Mouse (Mus musculus): ENCODE data around the gene Ccdc149.

Gene Ccdc149

DNA sequence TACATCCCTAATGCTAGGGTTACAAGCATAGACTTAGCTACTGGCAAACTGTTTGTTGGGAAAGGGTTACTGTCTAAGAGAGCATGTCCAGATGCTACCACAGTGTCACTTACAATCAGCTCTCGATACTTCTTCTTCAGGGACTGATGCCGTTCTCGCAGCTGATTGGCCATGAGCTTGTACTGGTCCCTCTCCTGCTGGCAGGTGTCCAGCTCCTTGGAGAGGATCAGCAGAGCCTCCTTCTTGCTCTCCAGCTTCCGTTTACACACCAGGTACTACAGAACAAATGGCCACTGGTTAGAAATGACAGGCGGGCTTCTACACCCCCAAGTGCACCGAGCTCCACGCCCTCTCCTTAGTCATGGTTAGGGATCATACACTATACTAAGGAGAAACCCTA is 32.4 kb downstream of the Ccdc149 start:
- no peak for DNase-seq

DNA sequence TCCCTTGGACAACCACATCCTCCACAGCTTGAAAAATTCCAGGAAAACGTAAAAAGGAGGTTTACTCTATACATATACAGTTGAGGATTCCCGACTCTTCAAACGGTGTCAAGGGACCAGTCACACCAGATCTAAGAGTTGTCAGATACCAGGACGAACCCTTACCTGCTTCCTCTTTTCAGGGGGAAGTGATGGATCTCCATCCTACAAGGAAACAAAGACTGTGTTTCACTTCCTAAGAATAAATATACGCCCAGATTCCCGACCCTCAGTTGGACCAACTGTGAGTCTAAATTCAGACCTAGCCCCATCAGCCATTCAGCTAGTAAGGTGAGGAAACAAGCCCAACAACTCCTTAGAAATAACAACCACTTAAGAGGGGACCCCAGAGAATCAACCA is 35.8 kb downstream of the Ccdc149 start:
- no peak for DNase-seq

DNA sequence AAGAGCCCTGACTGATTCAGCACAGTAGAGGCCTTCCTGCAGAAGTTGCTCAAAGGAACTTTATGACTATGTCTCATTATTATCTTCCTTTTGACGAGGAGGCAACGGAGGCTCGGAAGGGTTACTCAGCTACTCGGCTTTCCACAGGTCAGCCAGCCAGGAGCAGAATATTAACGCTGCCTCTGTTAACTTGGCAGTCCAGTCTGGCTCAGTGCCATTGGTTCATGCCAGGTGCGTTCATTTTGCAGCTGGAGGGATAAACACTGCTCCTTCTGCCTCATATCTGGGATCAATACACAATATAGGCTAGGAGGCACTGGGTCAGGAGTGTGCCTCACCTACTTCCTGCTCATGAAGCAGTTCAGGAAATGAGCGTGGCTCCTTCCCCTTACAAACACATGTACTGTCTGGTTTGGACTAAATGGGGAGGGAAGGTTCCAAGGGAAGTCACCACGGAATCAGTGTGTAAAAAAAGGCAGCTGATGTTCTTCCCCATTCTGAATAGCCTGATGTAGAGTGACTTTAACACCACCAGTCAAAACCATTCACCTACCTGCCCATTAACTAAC is 40.0 kb downstream of the Ccdc149 start:
- peak; percentile 3 for DNase-seq

DNA sequence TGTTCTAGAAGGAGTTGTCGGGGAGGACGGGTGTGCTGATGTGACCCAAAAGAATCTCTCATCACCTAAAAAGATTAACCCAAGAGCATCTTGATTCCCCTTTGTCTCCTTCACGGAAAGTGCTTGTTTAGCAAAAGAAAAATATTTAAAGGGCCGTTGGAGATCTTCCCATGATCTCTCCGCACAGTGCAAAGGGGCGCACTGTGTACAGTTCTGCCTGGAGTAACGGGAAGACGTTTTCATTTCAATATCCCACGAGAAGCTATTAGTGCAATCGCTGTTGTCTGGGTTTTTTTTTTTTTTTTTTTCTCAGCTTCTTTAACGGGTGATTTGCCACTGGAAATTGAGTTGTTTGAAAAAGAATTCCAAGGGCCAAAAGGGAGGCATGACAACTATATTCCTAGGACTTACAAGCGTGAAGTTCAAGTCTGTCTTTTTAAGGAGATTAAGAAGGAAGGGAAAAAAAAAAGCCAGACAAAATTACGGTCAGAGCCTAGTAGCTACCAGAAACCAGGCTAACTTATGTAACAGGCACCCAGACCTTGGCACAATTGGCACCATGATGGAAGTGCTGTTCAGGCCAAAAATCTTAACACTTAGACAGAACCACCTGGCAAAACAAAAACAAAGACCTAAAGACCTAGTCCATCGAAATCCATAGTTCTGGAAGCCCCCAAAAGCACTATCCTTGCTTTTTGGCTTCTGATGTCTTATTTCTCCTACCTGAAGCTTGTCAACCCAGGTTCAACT is 41.4 kb downstream of the Ccdc149 start:
- no peak for DNase-seq

DNA sequence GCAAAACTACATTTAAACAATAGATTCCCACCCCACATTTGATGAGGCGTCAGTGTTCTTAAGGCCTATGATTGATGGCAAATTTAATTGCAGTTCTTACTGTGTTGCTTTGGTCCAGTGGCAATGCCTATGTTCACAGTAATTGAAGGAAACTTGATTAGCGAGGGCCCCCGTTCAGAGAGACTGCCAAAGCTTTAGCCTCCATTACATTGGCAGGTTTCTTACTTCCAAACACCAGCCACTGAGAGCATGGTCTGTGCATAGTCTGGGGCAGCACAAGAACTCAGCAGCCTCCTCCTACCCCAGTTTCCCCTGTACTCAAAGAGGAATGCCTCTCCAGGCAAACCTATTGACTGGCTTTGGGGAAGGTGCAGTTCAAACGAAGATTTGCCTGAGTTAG is 42.7 kb downstream of the Ccdc149 start:
- no peak for DNase-seq

DNA sequence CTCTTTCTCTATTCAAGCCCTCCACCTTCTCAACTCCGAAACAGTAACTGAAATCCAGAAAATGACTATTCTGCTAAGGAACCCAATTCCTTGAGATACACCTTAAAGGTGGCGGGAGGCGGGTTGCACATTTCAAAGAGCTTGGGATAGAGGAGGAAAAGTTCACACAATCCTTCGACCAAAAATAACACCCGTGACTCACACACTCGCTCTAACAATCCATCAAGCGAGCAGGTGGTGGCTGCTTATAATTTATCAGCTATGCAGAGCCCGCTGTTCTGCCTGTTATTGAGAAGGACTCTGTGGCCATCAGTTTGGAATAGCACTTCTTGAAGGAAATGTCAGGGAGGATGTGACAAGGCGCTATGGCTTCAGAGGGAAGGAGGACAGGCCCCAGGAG is 45.5 kb downstream of the Ccdc149 start:
- DNase-seq: no peak

DNA sequence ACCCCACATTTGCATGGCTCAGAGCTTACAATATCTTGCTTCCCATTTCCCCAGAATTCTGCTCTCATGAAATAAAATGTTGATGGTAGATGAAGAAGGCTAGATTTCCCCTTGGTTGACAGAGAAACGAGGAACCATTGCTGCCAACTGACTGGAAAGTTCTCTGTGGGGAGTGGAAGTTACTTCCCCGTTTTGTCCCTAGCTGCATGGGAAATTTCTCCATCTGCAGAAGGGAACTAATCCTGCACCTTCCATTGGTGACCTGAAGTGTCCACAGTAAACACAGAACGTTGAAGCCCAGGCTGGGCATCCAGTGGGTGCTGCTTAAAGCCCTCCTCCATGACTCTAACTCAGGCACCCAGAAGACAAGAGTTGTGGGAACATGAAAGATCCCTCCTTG is 47.4 kb downstream of the Ccdc149 start:
- DNase-seq: no peak

DNA sequence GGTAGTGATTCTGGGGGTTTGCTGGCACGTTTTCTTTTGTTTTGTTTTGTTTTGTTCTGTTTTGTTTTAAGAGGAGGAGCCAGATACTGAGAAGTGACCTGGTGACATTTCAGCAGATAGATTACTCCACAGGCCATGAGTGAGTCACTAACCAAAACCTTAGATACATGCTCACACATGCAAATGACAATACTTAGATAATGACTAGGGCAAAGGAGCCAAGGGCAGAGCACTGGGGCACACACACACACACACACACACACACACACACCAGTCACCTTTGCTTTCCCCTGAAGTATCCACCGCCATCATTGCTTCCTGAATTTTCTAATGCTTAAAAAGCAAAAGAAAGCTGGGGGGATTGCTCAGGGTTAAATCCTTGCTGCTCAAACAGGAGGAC is 54.8 kb downstream of the Ccdc149 start:
- no peak for DNase-seq

DNA sequence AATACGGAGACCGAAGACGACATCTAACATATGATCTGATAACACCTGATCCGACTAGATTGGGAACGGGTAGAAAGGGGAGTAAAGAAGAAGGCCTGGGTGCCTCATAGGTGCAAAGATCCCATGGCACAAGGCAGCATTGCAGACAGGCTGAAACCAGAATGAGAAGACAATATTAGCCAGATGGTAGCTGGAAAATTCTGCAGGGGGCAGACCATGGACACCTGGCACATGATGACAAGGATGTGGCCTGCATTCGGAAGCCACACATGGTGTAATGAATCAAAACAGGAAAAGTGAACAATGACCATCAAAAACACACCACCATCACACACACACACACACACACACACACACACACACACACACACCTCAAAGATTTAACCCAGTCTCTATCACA is 55.4 kb downstream of the Ccdc149 start:
- no peak for DNase-seq

DNA sequence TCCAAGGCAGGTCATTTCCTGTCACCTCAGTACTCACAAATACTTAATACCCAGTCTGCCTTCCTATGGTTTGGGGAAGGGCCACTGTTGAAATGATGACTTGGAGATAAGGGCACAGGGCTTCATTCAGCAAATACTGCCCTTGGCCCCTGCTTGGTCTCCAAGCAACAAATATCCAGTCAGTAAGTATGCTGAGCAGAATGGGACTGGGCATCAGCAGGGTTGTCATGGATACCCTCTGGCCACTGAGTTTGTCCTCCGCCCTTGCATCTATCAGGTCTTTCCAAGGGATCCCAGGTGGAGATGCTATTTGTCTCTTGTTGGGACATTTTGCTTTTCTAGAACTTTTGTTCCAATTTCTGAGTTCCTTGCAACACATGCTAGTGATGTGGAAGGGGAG is 56.1 kb downstream of the Ccdc149 start:
- DNase-seq: no peak

DNA sequence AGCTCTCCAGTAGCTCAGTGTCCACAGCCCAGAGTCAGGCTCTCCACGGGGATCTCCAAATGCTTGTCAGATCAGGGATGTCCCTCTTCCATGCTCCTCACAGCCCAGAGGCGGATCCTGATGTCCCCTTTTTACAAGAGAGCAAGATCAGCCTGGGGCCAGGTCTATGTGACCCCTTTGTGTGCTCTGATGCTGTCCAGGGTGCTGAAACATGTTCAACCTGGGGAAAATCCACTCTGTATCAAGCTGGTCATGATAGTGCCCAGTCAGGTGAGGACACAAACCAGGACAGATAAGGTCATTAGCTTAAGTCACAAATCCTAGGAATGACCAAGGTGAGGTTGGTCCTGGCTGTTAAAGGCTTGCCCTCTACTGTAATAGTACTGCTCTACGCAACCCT is 59.8 kb downstream of the Ccdc149 start:
- peak; percentile 25 for DNase-seq

DNA sequence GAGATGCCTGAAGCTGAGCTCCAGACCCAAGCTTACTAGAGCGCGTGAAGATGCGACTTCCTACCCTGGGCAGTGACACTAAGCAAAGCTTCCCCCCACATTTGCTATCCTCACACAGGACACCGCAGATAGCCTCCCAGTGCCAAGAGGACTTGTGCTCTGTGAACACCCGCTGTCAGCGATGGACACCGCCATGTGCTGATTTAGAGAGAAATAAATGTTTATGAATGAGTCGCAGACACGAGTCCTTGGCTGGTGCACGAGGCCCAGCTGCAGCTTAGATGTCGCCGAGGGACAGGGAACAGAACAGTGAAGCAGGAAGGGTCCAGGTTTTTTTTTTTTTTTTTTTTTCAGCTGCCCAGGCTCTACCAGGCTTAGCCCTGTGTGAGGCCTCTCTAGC is 61.1 kb downstream of the Ccdc149 start:
- no peak for DNase-seq

DNA sequence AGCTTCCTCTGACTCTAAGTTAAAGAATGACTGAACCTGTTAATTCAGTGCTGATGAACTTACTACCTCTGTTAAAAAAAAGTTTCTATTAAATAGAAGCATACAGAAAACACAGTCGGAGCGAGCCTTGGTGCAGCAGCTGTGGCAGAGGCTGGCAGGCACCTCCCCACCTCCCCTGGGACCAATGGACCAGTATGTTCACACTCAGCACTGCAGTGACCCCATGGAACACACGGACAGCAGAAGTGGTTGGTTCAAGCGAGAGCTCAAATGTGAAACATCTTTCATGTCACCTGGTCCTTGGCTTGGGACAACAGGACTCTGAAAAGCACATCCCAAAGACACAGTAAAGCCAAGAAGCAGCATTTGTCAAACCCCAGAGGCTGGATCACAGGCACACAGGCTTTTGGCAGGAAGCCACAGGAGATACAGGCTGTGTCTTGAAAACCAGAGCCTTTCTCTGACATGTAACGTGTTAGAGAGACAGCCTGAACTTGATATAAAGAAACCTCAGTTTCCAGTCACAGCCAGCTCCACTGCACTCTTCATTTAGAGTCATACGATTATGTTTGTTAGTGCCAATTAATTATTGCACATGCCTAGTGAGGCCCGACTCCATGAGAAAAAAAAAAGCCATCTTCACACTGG is 62.5 kb downstream of the Ccdc149 start:
- no peak for DNase-seq

DNA sequence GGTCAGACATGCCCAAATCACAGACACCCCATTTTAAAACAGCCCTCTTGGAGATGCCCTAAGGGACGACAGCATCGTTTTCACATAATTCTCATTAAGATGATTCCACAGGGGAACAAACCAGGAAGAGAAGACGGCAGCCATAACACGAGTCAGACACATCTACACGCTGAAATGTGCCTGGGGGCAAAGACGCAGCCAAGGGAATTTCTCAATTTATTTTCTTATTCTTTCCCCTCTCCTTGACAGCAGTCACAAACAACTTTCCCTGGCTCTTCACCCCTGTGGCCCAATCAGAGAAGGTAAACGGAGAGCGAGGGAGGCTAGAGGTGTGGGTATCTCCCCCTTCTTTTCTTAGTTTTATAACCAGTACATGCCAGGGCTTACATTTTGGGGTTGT is 66.9 kb downstream of the Ccdc149 start:
- DNase-seq: no peak

DNA sequence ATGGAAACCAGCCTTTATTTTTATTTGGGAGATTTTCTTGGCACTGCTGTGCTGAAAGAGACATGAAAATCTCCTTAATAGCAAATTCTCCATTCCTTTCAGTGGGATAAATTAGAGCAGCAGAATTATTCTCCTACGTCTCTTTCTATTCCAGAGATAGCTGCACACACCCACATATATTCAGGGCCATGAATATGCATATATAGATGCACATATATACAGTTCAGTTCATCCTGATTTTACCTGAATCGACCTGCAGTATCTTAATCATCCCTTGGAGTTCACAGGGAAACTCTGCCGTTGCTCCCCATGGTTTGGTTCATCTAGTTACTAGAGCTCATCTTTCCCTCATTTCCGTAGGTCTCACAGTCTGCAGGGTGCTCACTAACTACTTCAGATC is 77.6 kb downstream of the Ccdc149 start:
- DNase-seq: no peak

DNA sequence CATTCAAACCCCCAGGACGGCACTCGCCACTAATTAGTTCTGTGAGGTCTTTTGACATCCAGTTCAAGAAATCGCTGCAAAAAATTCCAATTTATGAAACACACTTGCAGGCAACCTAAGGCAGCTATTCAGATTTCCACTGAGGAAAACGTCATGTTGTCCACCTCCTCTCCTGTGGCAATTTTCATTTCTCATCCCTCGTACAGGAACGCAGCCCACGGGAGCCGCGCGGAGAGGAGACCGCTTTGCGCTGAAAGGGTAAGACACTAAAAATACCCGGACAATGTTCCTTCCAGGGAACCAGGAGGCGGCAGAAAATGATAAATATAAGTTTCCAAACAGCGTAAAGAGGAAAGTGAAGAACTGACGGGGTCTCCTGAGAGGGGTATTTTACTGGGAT is 79.8 kb downstream of the Ccdc149 start:
- no peak for DNase-seq

DNA sequence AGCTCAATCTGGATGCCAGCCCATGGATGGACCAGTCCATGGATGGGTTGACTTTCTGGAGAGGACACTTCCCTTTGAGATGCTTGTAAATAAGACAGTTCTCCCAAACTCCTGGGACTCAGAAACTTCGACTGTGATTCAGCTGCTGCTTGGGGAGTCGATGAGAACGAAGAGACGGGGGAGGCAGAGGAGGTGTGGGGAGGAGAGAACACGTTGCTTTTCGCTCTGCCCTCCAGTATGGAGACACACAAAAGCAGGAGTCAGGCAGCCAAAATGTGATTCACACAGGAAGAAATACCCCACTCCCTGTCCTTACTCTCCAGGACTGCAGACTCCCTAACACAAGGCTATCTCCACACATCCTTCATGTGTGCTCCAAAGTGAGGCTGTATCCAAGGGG is 80.9 kb downstream of the Ccdc149 start:
- DNase-seq: no peak

DNA sequence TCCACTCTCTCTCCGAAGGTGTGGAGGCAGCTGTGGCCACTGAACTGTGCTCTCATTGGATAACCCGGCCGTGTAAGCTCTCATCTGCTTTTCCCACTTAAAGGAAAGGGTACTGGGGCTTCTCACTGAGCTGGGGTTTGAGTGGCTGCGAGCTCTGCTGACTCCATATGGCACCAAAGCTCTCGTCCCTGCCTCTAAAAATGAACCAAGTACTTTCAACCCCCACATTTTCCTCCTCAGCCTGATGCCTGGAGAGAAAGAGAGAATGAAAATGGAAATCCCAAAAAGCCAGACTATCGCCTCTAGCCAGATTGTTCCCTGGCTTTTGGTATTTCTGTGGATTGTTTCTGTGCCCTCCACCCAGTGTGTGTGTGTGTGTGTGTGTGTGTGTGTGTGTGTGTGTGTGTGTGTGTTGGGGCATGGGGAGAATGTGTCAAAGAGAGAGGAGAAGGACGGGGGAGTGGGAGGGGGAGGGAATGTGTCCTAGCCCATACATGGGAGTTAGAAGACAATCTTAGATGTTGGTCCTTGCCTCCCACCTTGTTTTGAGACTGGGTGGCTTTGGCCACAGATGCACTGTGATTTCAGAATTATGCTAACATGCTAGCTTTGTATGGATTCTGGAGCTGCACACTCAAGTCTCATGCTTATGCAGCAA is 83.1 kb downstream of the Ccdc149 start:
- no peak for DNase-seq

DNA sequence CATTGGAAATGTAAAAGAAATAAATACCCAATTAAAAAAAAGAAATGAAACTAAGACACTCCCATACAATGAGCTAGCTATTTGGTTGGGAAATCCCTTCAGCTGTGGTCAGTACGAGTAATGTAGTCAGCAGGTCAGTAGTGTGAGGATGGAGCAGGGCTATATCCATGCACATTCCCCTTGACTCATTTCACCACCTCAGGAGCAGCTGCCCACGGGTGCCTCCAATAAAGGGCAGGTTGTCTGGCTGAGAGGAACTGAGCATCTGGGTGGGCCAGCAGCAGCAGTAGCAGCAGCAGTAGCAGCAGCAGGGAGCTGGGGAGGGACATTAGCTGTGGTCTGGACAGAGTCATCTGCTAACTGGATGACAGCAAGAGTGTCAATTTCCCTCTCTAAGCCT is 85.3 kb downstream of the Ccdc149 start:
- no peak for DNase-seq

DNA sequence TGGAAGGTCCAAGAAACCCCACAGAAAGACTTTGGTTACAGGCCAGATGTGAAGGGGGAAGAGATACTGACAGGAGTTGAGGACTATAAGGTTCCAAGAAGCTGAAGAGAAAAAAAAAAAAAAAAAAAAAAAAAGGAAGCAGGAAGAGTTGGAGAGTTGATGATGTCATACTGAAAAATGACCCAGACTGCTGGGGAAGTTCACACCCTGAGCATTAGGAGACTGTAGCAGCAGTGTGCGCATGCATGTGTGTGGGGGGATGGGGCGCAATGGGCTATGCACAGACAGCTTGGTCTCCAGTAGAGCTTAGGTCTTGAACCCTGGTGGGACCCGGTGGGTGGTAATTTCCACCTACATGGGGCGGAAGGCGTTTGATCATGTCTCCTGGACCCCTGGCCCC is 87.6 kb downstream of the Ccdc149 start:
- no peak for DNase-seq

DNA sequence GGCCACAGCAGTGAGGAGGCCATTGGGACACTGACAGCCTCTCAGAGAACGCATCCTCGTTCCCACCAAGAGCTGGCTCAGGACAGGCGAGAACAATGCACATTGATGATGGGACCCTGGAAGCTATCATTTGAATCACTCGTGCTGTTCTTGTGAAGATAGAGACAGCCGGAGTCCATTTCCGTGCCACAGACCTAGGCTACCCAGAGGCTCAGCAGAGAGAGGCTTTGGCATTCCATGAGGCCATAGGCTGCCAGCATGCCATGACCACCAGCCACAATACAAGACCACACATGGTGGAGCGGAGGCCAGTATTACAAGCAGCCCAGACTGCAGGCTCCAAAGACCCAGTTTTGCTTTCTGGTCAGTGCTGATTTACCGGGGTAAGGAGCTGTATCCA is 88.5 kb downstream of the Ccdc149 start:
- no peak for DNase-seq

DNA sequence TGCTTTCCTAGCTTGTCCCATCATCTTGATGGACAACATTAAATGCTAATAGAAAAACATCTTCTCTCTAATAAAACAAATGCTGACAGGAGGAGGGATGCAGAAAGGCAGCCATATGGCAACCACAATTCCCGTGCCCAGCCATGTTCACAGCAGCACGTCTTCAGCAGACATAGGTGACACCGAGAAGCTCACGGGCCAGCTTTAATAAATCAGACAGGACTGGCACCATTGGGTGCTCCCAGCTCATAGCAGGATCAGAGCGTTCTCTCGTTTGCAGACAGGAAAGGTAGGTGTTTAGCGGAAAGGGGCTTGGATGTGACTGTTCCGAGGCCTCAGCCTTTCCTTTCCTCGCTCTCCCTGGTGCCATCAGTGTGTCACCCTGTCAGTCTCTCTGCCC is 95.5 kb downstream of the Ccdc149 start:
- no peak for DNase-seq

DNA sequence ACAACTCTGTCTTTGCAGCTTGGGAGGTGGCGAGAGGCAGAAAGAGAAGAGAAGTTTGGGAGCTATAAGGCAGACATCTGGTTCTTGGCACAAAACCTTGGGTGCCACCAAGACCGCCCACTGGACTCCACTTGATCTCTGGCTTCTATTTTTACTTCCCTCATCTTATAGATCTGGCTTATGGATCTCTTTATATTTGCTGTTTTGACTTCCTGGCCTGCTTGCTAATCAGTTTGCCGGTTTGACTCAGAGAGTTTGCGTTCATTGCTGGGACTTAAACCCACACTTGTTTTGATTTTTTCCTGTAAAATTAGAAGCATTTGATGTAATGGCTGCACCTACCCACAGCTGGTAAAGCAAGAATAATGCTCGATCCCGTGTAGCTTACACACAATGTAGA is 100.4 kb downstream of the Ccdc149 start:
- no peak for DNase-seq

All from lung, postnatal 14 days (tissue).